Mouse (Mus musculus): ENCODE measurements at regions not wholly inside any gene's neighbourhood (a gene's known extent, or its start where the extent isn't known, plus 50 kb on each side); places are given as distances from the start of the nearest gene placed in this dataset.

GRCm38 (mm10) chr8:96680416-96681027 lies 792.2 kb upstream of the Got2 start:
- peak; percentile 65 for DNase-seq

DNA sequence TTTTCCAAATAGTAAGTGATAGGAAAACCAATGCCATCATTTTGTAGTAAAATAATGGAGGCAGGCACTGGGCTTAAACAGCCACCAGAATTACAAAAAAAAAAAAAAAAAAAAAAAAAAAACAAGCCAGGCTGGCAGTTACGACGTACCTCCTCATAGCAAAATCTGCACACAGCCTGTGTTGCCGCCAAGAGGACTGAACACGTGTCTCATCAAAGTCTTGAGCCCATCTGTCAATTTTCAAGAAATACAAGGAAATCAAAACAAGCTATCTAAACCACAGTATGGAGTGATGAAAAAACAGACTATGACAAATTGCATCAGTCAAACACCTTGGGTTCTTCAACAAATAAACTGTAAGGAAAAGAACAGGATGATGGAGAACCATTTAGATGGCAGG lies 791.2 kb upstream of the Got2 start:
- DNase-seq = no peak

DNA sequence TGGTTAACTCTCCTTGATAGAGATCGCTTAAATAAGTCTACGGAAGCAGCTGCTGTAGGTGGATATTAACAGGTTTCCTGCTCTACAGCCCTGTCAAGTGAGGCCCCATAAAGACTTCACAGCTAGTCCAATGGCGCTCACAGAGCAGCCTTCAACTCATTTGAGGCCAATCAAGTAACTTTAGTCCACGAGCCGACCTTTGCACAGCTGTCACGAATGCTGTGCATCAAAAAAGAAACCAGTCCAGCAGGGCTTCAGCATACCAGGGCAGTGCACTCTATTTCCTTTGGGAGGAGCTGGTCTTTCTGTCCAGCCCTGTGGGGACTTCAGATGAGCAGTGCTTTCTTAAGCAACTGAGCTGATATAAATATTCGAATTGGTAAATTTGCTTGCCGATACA lies 786.4 kb upstream of the Got2 start:
- no peak for DNase-seq

DNA sequence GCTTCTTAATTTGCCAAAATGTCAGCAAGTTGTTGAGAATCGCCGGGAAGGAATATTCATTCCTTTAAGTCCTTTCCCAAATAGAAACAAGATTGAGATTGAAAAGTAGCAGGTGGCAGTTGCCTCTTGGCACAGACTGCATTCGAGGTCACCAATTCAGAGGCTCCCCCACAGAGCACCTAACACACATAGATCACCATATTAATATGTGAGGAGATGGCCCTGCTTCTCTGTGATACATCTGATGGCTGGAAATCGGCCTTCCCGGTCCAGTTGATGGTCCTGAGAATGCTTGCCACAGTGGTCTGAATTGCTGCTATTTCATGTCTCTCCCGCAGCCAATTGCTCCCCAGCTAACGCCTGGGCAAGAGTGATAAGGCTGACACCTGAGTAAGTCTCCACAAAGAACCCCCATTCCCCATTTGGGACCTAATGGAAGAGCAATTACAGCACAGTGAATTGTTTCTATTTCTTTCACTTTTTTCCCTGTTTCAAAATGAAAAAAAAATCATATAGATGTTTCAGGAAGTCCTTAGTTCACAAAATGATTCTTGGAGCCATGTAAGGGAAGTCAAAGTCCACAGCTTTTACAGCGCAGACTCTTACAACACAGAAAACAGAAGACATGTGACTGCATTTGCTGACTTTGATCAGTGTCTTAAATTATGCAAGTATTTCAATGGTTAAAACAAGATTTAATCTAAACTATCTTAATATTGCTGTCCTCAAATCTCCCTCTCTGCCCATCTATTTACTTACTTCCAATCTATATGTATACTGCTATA lies 768.3 kb upstream of the Got2 start:
- DNase-seq = no peak

DNA sequence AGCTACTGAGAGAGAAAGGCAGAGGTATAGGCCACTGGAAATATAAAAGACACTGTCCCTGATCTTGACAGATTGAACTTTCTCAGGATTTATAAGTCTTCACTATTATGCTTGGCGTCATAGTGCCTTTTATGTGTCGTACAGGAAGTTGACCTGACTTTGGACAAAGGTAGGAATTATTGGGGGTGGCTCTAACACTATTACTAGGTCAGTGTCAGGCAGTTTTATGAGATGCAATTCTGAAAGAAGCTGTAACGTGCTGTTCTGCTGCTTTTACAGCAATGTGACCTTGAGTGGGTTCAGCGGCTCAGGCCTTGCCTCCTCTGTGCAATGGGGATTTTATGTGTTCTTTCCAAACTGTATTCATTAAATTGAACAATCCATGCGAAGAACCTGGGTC lies 759.4 kb upstream of the Got2 start:
- no peak for DNase-seq
